Mouse (Mus musculus): ENCODE measurements around the gene Flad1. TPM values are rescaled to one million over a fixed set of nuclear protein-coding genes. Genes with fewer than 3 reads are reported as not detected.
A peak's percentile ranks its signal among the peaks of the same experiment; 100 is the strongest.

Flad1 gene
- total RNA-seq (2021), result 10 to 100 TPM; 44.4 TPM

GRCm38 (mm10) chr3:89411490-89412393, at the start of gene Flad1:
Gene Flad1 (minus strand): TSS chr3:89411870.
- intact Hi-C loops (cut with DNase I), result loop anchor here (1.0 to 2.0 kb wide), 2 partner anchors 17 to 33 kb away; partner anchors contain the start of gene Zbtb7b
- DNase-seq, result peak; percentile 100

DNA sequence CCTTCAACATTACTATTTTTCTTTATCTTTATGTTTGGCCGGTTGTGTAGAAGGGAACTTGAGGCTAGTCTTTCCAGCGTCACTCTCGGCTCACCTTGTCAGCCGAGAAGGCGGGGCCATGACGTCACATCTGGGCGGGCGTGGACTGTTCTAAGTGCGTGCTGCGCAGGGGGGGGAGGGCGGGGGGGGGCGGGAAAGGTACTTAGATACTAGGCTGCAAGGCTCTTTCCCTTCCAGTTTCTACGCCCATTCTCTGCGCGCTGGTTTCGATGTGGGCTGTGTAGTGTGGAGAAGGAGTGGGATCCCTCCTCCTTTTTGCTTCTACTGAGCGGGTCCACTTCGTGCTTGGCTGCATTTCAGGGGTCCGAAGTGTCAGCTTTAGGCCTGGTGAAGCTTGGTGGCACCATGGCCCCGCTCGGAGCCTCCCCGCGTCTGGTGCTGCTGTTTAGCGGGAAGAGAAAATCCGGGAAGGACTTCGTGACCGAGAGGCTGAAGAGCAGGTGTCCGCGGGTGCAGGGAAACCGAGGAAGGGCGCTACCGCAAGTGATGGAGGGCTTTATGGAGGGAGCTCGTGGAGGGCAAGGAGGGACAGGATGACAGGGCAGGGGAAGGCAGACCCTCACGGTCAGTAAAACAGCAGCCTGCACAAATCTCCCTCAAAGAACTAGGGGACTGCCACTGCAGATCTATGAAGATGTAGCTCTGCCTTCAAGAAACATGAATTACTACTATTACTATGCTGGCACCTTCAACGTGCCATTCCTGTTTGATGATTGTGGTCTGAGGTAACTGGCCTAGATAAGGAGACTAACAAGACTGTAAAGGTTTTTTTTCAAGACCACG, 47.5 kb upstream of the Flad1 start:
- intact Hi-C loops (cut with DNase I), result loop anchor here (1.0 to 5.0 kb wide), 2 partner anchors 228 to 314 kb away; partner anchors contain the start of gene Ube2q1
- DNase-seq, result peak; percentile 92 to 93

GRCm38 (mm10) chr3:89458372-89458964, 46.8 kb upstream of the Flad1 start:
- intact Hi-C loops (cut with DNase I), result loop anchor here (5.0 kb wide), 1 partner anchor 229 kb away; no protein-coding TSS in a partner anchor
- no peak for DNase-seq

DNA sequence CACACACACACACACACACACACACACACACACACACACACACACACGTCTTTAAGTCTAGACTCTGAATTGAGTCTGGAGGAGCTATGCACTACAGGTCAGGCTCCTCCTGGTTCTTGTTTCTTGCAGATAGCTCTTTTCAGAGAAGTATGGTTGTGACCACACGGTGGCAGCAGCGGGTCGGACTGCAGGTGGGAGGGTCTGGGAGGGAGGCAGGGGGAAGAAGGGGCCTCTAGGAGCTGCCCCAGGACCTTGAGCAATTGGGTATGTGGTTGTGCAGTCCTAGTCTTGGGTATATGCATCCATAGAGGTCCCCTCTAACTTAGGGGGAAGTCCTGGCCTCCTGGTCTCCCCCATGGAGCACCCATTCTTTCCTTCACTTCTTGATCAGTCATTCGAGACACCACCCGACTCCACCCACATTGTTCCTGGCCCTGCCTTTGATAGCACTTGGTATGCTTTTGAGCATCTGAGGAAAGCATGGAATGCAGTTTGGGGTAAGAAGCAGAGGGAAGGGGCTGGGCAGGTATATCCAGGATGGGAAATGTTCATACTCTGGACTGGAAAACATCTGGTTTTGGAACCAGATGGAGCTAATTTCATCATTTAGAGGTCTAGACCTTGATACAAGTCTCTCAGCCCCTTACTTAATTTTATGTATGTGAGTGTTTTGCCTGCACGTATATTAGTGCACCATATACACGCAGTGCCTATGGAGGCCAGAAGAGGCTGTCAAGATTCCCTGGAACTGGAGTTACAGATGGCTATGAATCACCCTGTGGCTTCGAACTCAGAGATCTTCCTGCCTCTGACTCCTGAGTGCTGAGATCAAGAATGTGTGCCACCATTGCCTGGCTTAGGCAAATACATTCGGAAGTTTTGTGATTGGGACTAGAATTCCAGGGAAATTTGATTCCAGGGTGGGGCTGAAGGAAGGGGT, 45.3 kb upstream of the Flad1 start:
- peak; percentile 63 to 84 for DNase-seq
- intact Hi-C loops (cut with DNase I), result loop anchor here (2.0 to 5.0 kb wide), 2 partner anchors 28 to 230 kb away; no protein-coding TSS in a partner anchor

- DNase-seq, result no peak
- intact Hi-C loops (cut with DNase I), result loop anchor here (2.0 to 5.0 kb wide), 2 partner anchors 29 to 231 kb away; no protein-coding TSS in a partner anchor
These were observed 44.2 kb upstream of the Flad1 start for GRCm38 (mm10) chr3:89455786-89456285.

DNA sequence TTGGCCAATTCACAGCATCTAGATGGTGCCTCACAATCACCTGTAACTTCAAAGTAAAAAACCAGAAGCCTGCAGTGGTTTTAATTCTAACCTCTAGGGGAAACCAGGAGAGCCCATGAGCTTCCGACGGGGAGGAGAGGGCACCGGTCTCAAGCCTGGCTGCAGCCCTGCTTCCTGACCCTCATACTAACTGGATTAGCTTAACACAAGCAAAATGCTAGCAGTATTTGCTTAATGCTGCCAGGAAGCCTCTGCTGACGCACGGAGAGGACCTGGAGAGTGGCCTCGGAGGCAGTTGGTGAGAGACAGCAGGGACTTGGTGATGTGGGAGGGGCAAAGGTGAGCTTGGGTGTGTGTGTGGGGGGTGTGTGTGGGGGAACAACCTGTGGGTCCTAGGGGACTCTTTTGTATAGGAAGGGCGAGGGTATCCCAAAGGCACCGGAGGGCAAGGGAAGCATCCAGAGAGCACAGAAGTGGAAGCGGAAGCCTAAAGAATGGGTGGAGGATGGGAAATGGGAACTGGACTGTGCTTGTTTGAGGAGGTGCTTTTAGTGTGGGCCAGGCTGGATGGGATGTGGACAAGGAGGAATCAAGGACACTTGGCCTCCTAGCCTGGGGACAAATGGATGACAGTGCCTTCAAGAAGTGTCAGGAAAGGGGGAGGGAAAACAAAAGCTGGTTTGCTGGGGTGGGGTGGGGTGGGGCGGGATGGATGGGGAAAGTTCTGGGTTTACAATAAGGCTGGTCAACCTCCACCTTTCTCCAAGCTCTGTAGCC, 42.9 kb upstream of the Flad1 start, which contains the start of gene Pmvk:
TSS of gene Pmvk (plus strand) at position 141 of the 777 bp plus-strand sequence.
- DNase-seq, result no peak
- intact Hi-C loops (cut with DNase I), result loop anchor here (5.0 kb wide), 1 partner anchor 233 kb away; no protein-coding TSS in a partner anchor

- intact Hi-C loops (cut with DNase I), result no loop called here
- no peak for DNase-seq
These were observed 40.2 kb upstream of the Flad1 start for GRCm38 (mm10) chr3:89451916-89452315.

DNA sequence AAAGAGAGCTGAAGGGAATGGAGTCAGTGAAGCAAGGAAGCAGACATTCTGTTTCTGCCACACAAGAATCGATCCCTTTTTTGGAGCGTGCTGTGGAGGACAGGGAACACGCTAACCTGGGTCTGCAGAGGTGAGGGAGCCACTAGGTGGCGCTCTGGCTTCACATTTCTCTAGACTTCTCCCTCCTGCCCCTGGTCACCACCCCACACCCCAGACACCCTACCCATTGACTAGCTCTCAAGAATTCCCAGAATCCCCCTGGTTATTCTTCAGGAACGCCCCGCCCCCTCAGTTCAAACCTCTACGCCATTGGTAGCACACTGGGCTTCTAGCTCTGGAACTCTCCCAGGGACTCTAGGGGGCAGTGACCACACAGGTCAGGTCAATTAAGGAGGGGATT, 37.9 kb upstream of the Flad1 start:
- DNase-seq, result peak; percentile 73 to 82
- intact Hi-C loops (cut with DNase I), result loop anchor here (5.0 kb wide), 1 partner anchor 42 kb away; no protein-coding TSS in a partner anchor

- peak; percentile 63 to 73 for DNase-seq
- intact Hi-C loops (cut with DNase I), result loop anchor here (5.0 kb wide), 1 partner anchor 42 kb away; no protein-coding TSS in a partner anchor
These were observed 37.3 kb upstream of the Flad1 start for GRCm38 (mm10) chr3:89448720-89449537.

DNA sequence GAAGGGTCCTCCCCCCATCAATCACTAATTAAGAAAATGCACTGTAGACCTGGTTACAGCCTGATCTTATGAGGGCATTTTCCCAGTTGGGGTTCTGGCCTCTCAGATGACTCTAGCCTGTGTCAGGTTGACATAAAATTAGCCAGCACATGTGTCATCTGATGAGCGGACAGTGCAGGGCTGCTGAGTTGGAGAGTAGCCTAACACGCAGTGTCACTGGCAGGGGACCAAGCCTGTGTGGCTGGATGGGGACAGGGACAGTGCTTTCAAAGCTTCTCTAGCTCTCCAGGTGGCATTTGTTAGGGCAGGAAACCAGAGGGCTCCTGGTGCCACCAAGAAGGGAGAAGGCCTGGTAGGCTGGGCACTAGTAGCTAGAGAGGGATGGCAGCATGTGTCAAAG, 29.0 kb upstream of the Flad1 start:
- DNase-seq, result peak in 1 of 2 experiments; percentile 35
- intact Hi-C loops (cut with DNase I), result no loop called here

DNA sequence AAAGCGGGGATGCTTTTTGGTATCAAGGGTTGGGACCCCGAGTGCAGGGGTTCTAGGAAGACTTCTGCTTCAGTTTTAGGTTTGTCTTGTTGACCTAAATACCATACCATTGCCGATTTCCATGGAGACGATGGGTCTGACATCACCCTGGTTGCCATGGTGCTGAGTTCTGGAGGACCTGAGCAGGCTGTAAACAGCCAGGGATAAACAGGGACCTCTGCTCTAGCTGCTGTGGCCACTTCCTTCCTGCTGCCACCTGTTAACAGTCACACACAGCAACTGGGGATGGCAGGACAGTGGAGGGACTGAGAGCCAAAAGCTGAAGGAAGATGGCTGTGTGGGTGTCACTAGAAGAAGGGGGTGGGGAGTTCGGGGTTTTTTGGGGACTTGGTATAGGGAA, 25.6 kb upstream of the Flad1 start:
- intact Hi-C loops (cut with DNase I), result no loop called here
- DNase-seq, result peak; percentile 44 to 59

GRCm38 (mm10) chr3:89436176-89437113, 24.8 kb upstream of the Flad1 start, which contains the start of gene Pbxip1:
Gene Pbxip1 (plus strand): TSS chr3:89436706.
- DNase-seq, result peak; percentile 77 to 80
- intact Hi-C loops (cut with DNase I), result no loop called here

DNA sequence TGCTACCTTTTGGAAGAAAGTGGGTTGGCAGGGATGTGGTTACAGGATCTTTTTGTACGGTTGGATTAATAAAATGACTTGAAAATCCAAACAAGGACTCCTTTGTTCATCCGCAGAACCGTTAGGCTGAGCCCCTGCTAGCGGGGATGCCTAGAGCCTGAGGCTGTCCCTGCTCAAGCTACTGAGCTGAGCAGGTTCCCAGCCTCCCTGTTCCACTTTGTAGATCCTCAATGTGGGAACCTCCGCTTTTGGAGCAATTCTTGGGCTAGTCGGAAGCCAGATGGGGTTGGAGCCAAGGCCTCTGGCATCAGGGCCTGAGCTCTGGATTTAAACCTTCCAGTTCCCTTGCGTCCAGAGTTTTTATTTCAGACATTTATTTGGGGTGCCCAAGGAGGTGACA, 23.4 kb upstream of the Flad1 start:
- intact Hi-C loops (cut with DNase I), result no loop called here
- no peak for DNase-seq

DNA sequence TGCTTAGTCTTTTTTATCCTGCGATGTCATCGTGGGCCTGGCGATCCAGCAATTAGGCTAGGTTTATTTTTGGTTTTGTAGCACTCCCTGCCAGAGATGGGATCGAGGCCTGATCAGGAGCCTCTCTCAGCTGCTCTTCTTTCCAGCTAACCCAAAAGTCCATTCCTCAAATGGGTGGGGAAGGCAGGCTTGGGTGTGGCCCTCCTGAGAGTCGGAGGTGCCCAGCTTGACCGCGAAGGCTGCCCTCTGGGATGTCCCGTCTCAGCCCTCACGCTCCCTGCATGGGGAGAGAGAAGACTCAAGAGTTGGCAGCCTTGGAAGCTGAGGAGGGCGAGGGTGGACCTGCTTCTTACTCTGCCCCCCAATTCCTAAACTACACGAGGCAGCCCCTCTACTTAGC, 22.9 kb upstream of the Flad1 start:
- intact Hi-C loops (cut with DNase I), result no loop called here

GRCm38 (mm10) chr3:89432606-89433005, 20.9 kb upstream of the Flad1 start:
- intact Hi-C loops (cut with DNase I), result no loop called here
- DNase-seq, result no peak

More for the DNA sequence above, 22.9 kb upstream of the Flad1 start:
- no peak for DNase-seq

All from heart, postnatal 10 days (tissue).